Mouse (Mus musculus): Measurements from ENCODE around the gene Pcna. TPM values are rescaled to one million over a fixed set of nuclear protein-coding genes. Genes with fewer than 3 reads are reported as not detected.
A peak's percentile ranks its signal among the peaks of the same experiment; 100 is the strongest.

The Pcna gene
- total RNA-seq, 1 experiment from 2014 or later = 659 TPM

- ATAC-seq (replicated peaks in 1 of 2; ENCODE audit: insufficient read depth in 1 of 2, low FRiP score in 2 of 2, low TSS enrichment in 1 of 2, low read depth in 1 of 2, poor library complexity in 2 of 2, severe bottlenecking in 2 of 2) = peak in 1 of 2 experiments; percentile 25; a peak in 2 of 4 replicates
Measured at GRCm38 (mm10) chr2:132203773-132204172, 49.3 kb downstream of the Pcna start.

GRCm38 (mm10) chr2:132203186-132203585, 49.9 kb downstream of the Pcna start:
- ATAC-seq (replicated peaks in 1 of 2; ENCODE audit: insufficient read depth in 1 of 2, low FRiP score in 2 of 2, low TSS enrichment in 1 of 2, low read depth in 1 of 2, poor library complexity in 2 of 2, severe bottlenecking in 2 of 2) = no peak

Other genes with a start within 250 kb of the Pcna start
- gene Rassf2, start 223.1 kb downstream of the Pcna start, total RNA-seq (2017) = 103 and 130 TPM in 2 replicates
- gene Slc23a2, start 108.2 kb downstream of the Pcna start, total RNA-seq (2017) = 35.5 and 53.3 TPM in 2 replicates
- 36.4 and 63.7 TPM in 2 replicates for gene Tmem230, start 5.5 kb downstream of the Pcna start, total RNA-seq (2017)
- gene Cds2, start 9.8 kb upstream of the Pcna start, total RNA-seq (2017) = 13.4 and 17.4 TPM in 2 replicates
- gene Prokr2, start 132.1 kb upstream of the Pcna start, total RNA-seq (2017) = not detected in 2 replicates